8 mouse cellular contexts compared by ENCODE assay signal in the genomic region with DNA sequence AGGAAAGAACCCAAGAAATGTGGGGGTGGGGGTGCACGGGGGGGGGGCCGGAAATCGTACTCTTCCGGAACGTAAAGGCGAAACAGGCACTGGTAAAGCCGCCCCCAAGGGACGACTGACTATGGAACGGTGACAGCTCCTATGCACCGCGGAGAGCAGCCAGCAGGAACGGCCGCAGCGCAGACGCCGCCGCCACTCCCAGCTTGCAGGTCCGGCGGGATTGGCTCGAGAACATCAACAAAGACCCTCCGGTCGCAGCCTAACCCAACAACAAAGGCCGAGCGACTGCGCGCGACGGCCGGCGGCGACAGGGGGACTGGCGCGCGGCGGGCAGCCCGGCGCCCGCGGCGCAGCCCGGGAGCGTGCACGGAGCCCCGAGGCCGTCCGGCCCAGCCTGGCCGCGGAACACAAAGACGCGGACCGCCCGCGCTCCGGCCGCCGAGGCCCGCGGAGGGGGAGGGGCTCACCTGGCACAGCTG. TPM values are rescaled to one million over a fixed set of nuclear protein-coding genes. Genes with fewer than 3 reads are reported as not detected.
A peak's percentile ranks its signal among the peaks of the same experiment; 100 is the strongest.
DNase-seq lines count a peak whose midpoint lies in the region; ATAC-seq and TF ChIP-seq lines count a peak whose summit lies in the region.

No protein-coding gene starts in this region.

- H3K4me1 ChIP-seq in erythroblast, embryonic 14.5 days (ENCODE audit: control insufficient read depth) = peaks cover 47% of the 10 kb centered on the region
- H3K4me1 ChIP-seq in hindbrain, embryonic 12.5 days = peaks cover 19% of the 10 kb centered on the region
- peaks cover 12% of the 10 kb centered on the region for H3K4me1 ChIP-seq in limb, embryonic 14.5 days (ENCODE audit: control insufficient read depth, insufficient read depth, low read length)
- peaks cover 33% of the 10 kb centered on the region for H3K4me1 ChIP-seq in midbrain, embryonic 13.5 days (replicated peaks)

- peak overlapping the region; percentile 68 for H3K4me2 ChIP-seq in hindbrain, embryonic 12.5 days (replicated peaks)
- H3K4me2 ChIP-seq in limb, embryonic 14.5 days (replicated peaks; ENCODE audit: low read depth, low read length, severe bottlenecking) = peak overlapping the region; percentile 55
- peak overlapping the region; percentile 59 for H3K4me2 ChIP-seq in midbrain, embryonic 13.5 days (replicated peaks)

- H3K27me3 ChIP-seq in erythroblast, embryonic 14.5 days (ENCODE audit: control insufficient read depth) = no peaks in the 10 kb centered on the region
- H3K27me3 ChIP-seq in hindbrain, embryonic 12.5 days = no peaks in the 10 kb centered on the region
- H3K27me3 ChIP-seq in limb, embryonic 14.5 days (ENCODE audit: control insufficient read depth, insufficient read depth, low read length) = no peaks in the 10 kb centered on the region
- H3K27me3 ChIP-seq in midbrain, embryonic 13.5 days = no peaks in the 10 kb centered on the region

- DNase-seq in cerebellum, adult 8-10 months = no peak
- peak; percentile 86 for DNase-seq in ZHBTc4 (ENCODE audit: low read depth, low spot score)
- peak; percentile 77 for DNase-seq in limb, embryonic 14.5 days (ENCODE audit: low spot score)
- DNase-seq in spleen, postnatal 36 days (ENCODE audit: low spot score in 2 of 2) = peak; percentile 72

- under 1% methylated on average over 36 of the region's 58 CpGs for WGBS in hindbrain, embryonic 12.5 days
- 1% methylated on average over 17 of the region's 58 CpGs for WGBS in limb, embryonic 14.5 days
- under 1% methylated on average over 43 of the region's 58 CpGs for WGBS in midbrain, embryonic 13.5 days

- peak overlapping the region; percentile 99 for H3K9ac ChIP-seq in hindbrain, embryonic 12.5 days
- peak overlapping the region; percentile 100 for H3K9ac ChIP-seq in limb, embryonic 14.5 days (ENCODE audit: low read depth, low read length, severe bottlenecking)
- H3K9ac ChIP-seq in midbrain, embryonic 13.5 days (replicated peaks) = peak overlapping the region; percentile 100

- peak overlapping the region; percentile 99 for H3K27ac ChIP-seq in hindbrain, embryonic 12.5 days
- peak overlapping the region; percentile 98 for H3K27ac ChIP-seq in limb, embryonic 14.5 days (replicated peaks; ENCODE audit: low read depth, low read length)
- peak overlapping the region; percentile 99 for H3K27ac ChIP-seq in midbrain, embryonic 13.5 days

- H3K9me3 ChIP-seq in erythroblast, embryonic 14.5 days (ENCODE audit: control insufficient read depth, low read length) = no peaks in the 10 kb centered on the region
- H3K9me3 ChIP-seq in hindbrain, embryonic 12.5 days (replicated peaks) = no peaks in the 10 kb centered on the region
- H3K9me3 ChIP-seq in limb, embryonic 14.5 days (ENCODE audit: control insufficient read depth, low read length) = no peaks in the 10 kb centered on the region
- H3K9me3 ChIP-seq in midbrain, embryonic 13.5 days = 0 out of 2 replicates have a peak, but pooled peaks cover 6% of the 10 kb centered on the region

- peak overlapping the region; percentile 91 for H3K4me3 ChIP-seq in erythroblast, embryonic 14.5 days (replicated peaks)
- peak overlapping the region; percentile 96 for H3K4me3 ChIP-seq in hindbrain, embryonic 12.5 days
- peak overlapping the region; percentile 96 for H3K4me3 ChIP-seq in limb, embryonic 14.5 days (replicated peaks; ENCODE audit: low read length)
- peak overlapping the region; percentile 93 for H3K4me3 ChIP-seq in midbrain, embryonic 13.5 days (replicated peaks)

- H3K36me3 ChIP-seq in erythroblast, embryonic 14.5 days (ENCODE audit: control insufficient read depth) = peaks cover 8% of the 10 kb centered on the region
- peaks cover 9% of the 10 kb centered on the region; the same call in 1 of the 2 replicates for H3K36me3 ChIP-seq in hindbrain, embryonic 12.5 days
- H3K36me3 ChIP-seq in limb, embryonic 14.5 days (ENCODE audit: control insufficient read depth, insufficient read depth, low read length) = no peaks in the 10 kb centered on the region
- peaks cover 12% of the 10 kb centered on the region for H3K36me3 ChIP-seq in midbrain, embryonic 13.5 days

- peak; percentile 67 for ATAC-seq in cerebellum, adult (ENCODE audit: insufficient number of reproducible peaks, low FRiP score, low TSS enrichment)
- ATAC-seq in hindbrain, embryonic 12.5 days (ENCODE audit: low FRiP score) = peak; percentile 78
- ATAC-seq in limb, embryonic 14.5 days (ENCODE audit: low FRiP score, low read depth) = peak; percentile 54
- ATAC-seq in midbrain, embryonic 13.5 days = peak; percentile 83

- no peak for TF ChIP-seq POLR2A in limb, embryonic 14.5 days (IDR thresholded peaks at IDR 0.05; ENCODE audit: borderline replicate concordance, extremely low read depth, insufficient read depth, insufficient read length)

RNA-seq across cellular contexts. Expression of gene Zfp292, which starts 0.4 kb away (rescaled TPM):
- polyA plus RNA-seq in erythroblast, embryonic 14.5 days (2012) = 0.03 TPM in 1 of 2 replicates, not detected in the other
- 39.2 and 43.0 TPM in 2 replicates for polyA plus RNA-seq in hindbrain, embryonic 12.5 days (2016; fragmentation: Nextera tagmentation; extraction: Ambion mirVana)
- polyA plus RNA-seq in limb, embryonic 14.5 days (2012; rRNA removed) = 10.3 and 11.9 TPM in 2 replicates
- polyA plus RNA-seq in limb, embryonic 14.5 days (2014; fragmentation: Nextera tagmentation; extraction: Ambion mirVana) = 23.2 and 27.3 TPM in 2 replicates
- 40.3 and 42.5 TPM in 2 replicates for polyA plus RNA-seq in midbrain, embryonic 13.5 days (2015; fragmentation: Nextera tagmentation; extraction: Ambion mirVana)

RNA-seq across cellular contexts. Expression of gene Cga, which starts 11.2 kb away (rescaled TPM):
- not detected in 2 replicates for polyA plus RNA-seq in erythroblast, embryonic 14.5 days (2012)
- polyA plus RNA-seq in hindbrain, embryonic 12.5 days (2016; fragmentation: Nextera tagmentation; extraction: Ambion mirVana) = 0.56 and 1.1 TPM in 2 replicates
- not detected in 2 replicates for polyA plus RNA-seq in limb, embryonic 14.5 days (2012; rRNA removed)
- not detected in 2 replicates for polyA plus RNA-seq in limb, embryonic 14.5 days (2014; fragmentation: Nextera tagmentation; extraction: Ambion mirVana)
- not detected in 2 replicates for polyA plus RNA-seq in midbrain, embryonic 13.5 days (2015; fragmentation: Nextera tagmentation; extraction: Ambion mirVana)

Comparison
In these comparisons a context has a peak if more than half of its experiments do, and no peak if none do; other contexts are left out.
1. RNA of gene Zfp292, which starts 0.4 kb away (polyA plus RNA-seq): 40.3 to 42.5 TPM in midbrain, embryonic 13.5 days, 39.2 to 43.0 TPM in hindbrain, embryonic 12.5 days and 10.3 to 27.3 TPM in limb, embryonic 14.5 days; 0.03 TPM in erythroblast, embryonic 14.5 days; every median in the first group is over 10 times any median in the second.
2. Peak in every context shown above with its lines, with median percentiles within 50 percentile points of each other: ATAC-seq, H3K4me3 ChIP-seq, H3K27ac ChIP-seq, H3K4me2 ChIP-seq and H3K9ac ChIP-seq.